Mouse (Mus musculus) neural tube, embryonic 11.5 days (tissue): ENCODE measurements around the gene Adgrg3. TPM values are rescaled to one million over a fixed set of nuclear protein-coding genes. Genes with fewer than 3 reads are reported as not detected.
A peak's percentile ranks its signal among the peaks of the same experiment; 100 is the strongest.

Experiments used
- ATAC-seq: fragments of 200-750 bp; cut with Nextera tagmentation; 2 replicates; pipeline ENCODE4 v1.8.0; 2017; ENCODE audit warnings: moderate number of reproducible peaks, mild to moderate bottlenecking, moderate TSS enrichment, moderate library complexity; ENCODE audit not compliant: insufficient read depth, low FRiP score, low TSS enrichment
- DNase-seq: peaks from one replicate; pipeline ENCODE4 v3.0.0-alpha.2; 2015; ENCODE audit warnings: low spot score
- H3K27ac ChIP-seq: fragments of 300-500 bp; sonication (generic); 2 replicates; pipeline ENCODE4 v1.5.1; 2014; ENCODE audit warnings: low read depth, mild to moderate bottlenecking, low read length
- H3K27me3 ChIP-seq: fragments of 300-500 bp; sonication (generic); 2 replicates; pipeline ENCODE4 v1.6.1; 2014; ENCODE audit warnings: mild to moderate bottlenecking, low read length, mixed read lengths; ENCODE audit not compliant: control insufficient read depth, insufficient read depth
- H3K36me3 ChIP-seq: fragments of 300-500 bp; sonication (generic); 2 replicates; pipeline ENCODE4 v1.6.1; 2014; ENCODE audit warnings: mild to moderate bottlenecking, low read length, moderate library complexity, mixed read lengths; ENCODE audit not compliant: control insufficient read depth, insufficient read depth
- H3K4me1 ChIP-seq: fragments of 300-500 bp; sonication (generic); 2 replicates; pipeline ENCODE4 v1.6.1; 2014; ENCODE audit warnings: low read length, mixed read lengths; ENCODE audit not compliant: control insufficient read depth, insufficient read depth
- H3K4me2 ChIP-seq: fragments of 300-500 bp; sonication (generic); 2 replicates; pipeline ENCODE4 v1.6.1; 2014; ENCODE audit warnings: low read depth, mild to moderate bottlenecking, moderate library complexity
- H3K4me3 ChIP-seq: fragments of 300-500 bp; sonication (generic); 2 replicates; pipeline ENCODE4 v1.5.1; 2014; ENCODE audit warnings: low read depth, low read length
- H3K9ac ChIP-seq: fragments of 300-500 bp; sonication (generic); 2 replicates; pipeline ENCODE4 v1.6.1; 2014; ENCODE audit warnings: mild to moderate bottlenecking, low read length
- H3K9me3 ChIP-seq: fragments of 300-500 bp; sonication (generic); 2 replicates; pipeline ENCODE4 v1.6.1; 2016; ENCODE audit warnings: low read length; ENCODE audit not compliant: control insufficient read depth
- WGBS: fragments of 180-500 bp; shearing (Covaris S2); extraction: QIAGEN DNeasy Blood & Tissue Kit; methylation state at CpG from one replicate; pipeline ENCODE4 v1.1.7; 2014; 5-methylcytosine and 5-hydroxymethylcytosine counted together
- polyA plus RNA-seq: library from polyadenylated mRNA; unstranded; fragments of >200 nt; fragmentation: Nextera tagmentation; extraction: Ambion mirVana; gene quantifications from 2 replicates; pipeline ENCODE4 v1.2.1, GENCODE M21; 2014

Adgrg3 gene
- polyA plus RNA-seq: 3.5 and 4.1 TPM in 2 replicates

DNA sequence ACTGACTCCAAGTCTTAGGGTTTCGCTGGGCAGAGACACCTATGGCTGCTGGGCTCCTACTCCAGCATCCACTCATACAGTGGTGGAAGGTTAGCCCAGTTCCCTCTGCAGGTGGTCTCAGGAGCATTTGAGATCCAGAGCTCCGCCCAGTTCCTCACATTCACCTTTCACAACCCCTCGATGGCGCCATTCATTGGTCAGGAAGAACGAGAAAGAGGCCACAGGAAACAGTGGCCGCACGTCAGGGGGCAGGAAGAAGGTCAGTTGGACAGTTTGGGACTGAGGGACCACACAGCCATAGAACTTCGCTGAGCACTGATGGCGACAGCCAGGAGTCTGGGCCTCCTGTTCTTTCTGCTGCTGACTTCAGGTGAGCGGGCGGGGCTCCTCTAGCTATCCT lies at the start of gene Adgrg3:
Gene Adgrg3, plus strand, starts transcription at position 242 of the 400 bp plus-strand sequence.
- no peaks in the 10 kb centered on the region for H3K9me3 ChIP-seq
- H3K4me1 ChIP-seq: no peaks in the 10 kb centered on the region
- ATAC-seq: no peak
- H3K36me3 ChIP-seq: peaks cover 7% of the 10 kb centered on the region
- no peaks in the 10 kb centered on the region for H3K27me3 ChIP-seq
- WGBS: 76% methylated on average over 11 of the region's 11 CpGs
- DNase-seq: no peak
- no peak within 1 kb of the TSS for H3K9ac ChIP-seq
- no peak within 1 kb of the TSS for H3K4me2 ChIP-seq
- H3K27ac ChIP-seq: no peak within 1 kb of the TSS
- H3K4me3 ChIP-seq: no peak within 1 kb of the TSS

DNA sequence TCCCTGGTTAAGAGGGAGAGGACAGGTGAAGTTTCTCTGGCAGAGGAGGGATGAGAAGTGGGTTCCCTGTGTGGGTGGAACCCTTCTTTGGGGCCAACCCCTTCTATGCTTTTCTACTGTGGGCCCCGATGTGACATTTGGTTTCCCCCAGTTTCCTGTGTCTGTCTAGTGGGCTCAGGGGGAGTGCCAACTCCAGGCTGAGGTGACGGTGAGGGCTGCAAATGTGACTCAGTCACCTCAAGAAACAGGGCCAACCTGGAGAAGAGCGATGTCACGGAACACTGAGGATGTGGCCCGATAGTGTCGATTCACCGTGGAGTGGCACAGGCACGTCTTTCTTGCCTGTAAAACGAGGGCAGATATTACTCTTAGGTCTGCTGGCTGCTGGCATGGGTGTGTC lies 44.2 kb upstream of the Adgrg3 start:
- no peaks in the 10 kb centered on the region for H3K9me3 ChIP-seq
- no peak overlapping the region for H3K4me3 ChIP-seq
- peaks cover 11% of the 10 kb centered on the region for H3K4me1 ChIP-seq
- no peak overlapping the region for H3K9ac ChIP-seq
- H3K36me3 ChIP-seq: no peaks in the 10 kb centered on the region
- no peak overlapping the region for H3K4me2 ChIP-seq
- DNase-seq (no peak), ATAC-seq (no peak)
- H3K27ac ChIP-seq: no peak overlapping the region
- H3K27me3 ChIP-seq: 0 out of 2 replicates have a peak, but pooled peaks cover 5% of the 10 kb centered on the region
- 87% methylated on average over 9 of the region's 9 CpGs for WGBS

DNA sequence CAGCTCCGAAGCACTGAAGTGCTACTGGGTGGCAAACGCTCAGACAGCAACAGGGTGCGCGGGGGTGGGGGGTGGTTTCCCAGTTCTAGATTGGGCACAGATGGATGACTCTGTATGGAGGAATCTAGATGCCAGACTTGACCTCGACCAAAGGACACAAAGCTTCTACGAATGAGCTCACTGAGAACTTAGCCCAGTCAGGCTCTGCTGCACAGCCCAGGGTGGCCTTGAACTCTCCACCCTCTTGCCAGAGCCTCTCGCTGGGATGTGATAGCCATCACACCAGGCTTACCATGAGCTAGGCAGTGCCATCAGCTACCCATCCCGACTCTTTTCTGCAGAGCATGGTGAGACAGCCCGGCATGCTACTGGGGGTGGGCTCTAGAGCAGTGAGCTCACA lies 43.7 kb upstream of the Adgrg3 start:
- ATAC-seq: no peak
- 90% methylated on average over 9 of the region's 9 CpGs for WGBS
- no peaks in the 10 kb centered on the region for H3K9me3 ChIP-seq
- H3K36me3 ChIP-seq: no peaks in the 10 kb centered on the region
- no peak overlapping the region for H3K27ac ChIP-seq
- DNase-seq: no peak
- H3K4me3 ChIP-seq: no peak overlapping the region
- 0 out of 2 replicates have a peak, but pooled peaks cover 5% of the 10 kb centered on the region for H3K27me3 ChIP-seq
- H3K4me1 ChIP-seq: peaks cover 16% of the 10 kb centered on the region
- H3K9ac ChIP-seq: no peak overlapping the region
- H3K4me2 ChIP-seq: no peak overlapping the region

DNA sequence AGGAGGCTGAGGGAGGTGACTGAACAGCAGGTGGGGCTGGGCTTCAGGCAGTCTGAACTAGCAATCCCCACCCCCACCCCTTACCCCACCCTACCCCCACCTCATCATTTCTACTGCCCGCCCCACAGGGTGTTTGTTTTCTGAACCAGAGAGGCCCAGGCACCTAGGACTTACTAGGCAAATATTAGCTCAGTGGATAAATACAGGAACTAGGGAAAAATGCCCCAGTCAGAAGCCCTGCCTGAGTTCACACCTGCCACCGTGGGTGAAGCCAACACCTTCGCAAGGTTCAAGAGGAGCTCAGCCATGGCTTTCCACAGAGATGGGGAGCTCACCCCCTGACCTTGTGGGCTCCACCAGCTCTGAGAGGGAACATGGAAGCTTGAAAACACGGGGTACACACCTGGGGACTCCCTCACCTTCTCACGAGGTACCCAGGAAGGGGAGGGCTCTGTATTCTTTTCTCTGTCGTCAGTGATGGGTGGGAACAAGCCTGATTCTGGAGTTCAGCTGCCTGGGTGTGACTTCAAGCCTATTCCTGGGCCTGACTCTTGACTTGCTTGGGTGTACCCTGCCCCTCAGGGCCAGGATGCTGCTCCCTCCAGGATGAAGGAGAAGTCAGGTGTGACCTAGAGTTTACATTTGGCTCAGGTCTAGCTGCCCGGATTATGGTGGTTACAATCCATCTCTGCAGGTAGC lies 42.9 kb upstream of the Adgrg3 start, which contains the start of gene Adgrg1:
Gene Adgrg1, plus strand, starts transcription at position 285 of the 699 bp plus-strand sequence.
- WGBS: 48% methylated on average over 7 of the region's 7 CpGs
- ATAC-seq: no peak
- no peak for DNase-seq

DNA sequence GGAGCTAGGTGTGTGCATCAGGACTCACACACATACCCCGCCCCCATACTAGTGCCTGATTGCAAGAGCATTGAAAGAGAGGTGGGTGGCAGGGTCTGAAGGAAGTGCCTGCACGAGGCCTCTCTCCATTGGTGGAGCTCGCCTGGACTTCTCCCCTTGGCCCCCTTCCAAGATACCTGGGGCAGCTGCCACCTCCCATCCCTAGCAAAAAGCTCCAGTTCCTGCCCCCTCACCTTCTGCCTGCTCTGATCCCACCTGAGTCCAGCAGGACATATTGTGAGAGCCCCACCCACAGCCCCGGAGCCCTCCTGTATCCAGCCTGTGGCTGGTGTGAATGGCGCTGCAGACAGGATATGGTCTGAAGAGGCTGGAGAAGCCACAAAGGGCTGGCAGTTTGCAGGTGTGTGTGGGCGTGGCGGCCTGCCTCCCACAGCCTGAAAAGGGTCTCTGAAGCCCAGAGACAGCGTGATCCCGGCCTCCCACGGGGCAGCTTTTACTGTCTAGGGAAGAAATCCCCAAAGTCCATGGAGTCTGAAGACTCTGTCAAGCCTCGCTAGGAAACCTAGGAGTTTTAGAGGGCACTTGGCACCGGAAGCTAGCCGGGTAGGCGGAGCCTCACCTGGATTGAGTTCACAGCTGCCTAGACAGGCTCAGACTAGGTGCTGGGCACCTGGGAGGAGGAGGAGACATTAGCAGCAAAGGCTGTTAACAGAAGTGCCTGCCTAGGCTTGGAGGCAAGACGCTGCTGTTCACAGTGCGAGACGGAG lies 40.7 kb upstream of the Adgrg3 start:
- ATAC-seq (no peak), DNase-seq (no peak)
- Histone ChIP-seq H3K4me3 (no peak overlapping the region), H3K4me2 (peak overlapping the region; percentile 12; the same call in 1 of the 2 replicates), H3K9ac (peak overlapping the region; percentile 18; the same call in 1 of the 2 replicates), H3K4me1 (peaks cover 16% of the 10 kb centered on the region), H3K36me3 (no peaks in the 10 kb centered on the region), H3K9me3 (no peaks in the 10 kb centered on the region), H3K27ac (no peak overlapping the region), H3K27me3 (0 out of 2 replicates have a peak, but pooled peaks cover 5% of the 10 kb centered on the region)
- WGBS: 14% methylated on average over 17 of the region's 17 CpGs

More for the DNA sequence above, 42.9 kb upstream of the Adgrg3 start, which contains the start of gene Adgrg1:
- H3K9me3 ChIP-seq: no peaks in the 10 kb centered on the region
- no peak within 1 kb of the TSS for H3K4me3 ChIP-seq
- H3K36me3 ChIP-seq: no peaks in the 10 kb centered on the region
- H3K4me1 ChIP-seq: peaks cover 16% of the 10 kb centered on the region
- H3K4me2 ChIP-seq: no peak within 1 kb of the TSS
- H3K27ac ChIP-seq: no peak within 1 kb of the TSS
- 0 out of 2 replicates have a peak, but pooled peaks cover 5% of the 10 kb centered on the region for H3K27me3 ChIP-seq
- no peak within 1 kb of the TSS for H3K9ac ChIP-seq

DNA sequence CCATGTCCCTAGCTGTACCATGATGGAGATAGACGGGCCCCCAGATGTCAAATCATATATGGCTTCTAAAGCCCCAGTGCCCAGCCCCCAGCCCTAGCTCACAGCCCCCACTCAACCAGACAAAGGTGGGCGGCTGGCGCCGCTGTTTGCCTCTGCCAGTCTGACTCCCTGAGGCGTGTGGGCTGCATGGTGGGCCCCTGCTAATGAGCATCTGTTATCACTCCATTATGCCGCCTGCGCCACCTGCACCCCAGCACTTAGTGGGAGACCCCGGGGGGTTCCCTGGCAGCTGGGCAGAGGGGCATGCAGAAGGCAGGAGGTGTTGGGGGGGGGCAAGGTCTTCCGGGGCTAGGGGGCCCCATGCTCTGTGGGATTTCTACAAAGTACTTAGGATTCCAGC lies 39.4 kb upstream of the Adgrg3 start:
- Histone ChIP-seq H3K27ac (no peak overlapping the region), H3K9me3 (no peaks in the 10 kb centered on the region), H3K4me2 (no peak overlapping the region), H3K9ac (no peak overlapping the region; the same call in 1 of the 2 replicates), H3K36me3 (no peaks in the 10 kb centered on the region), H3K4me3 (no peak overlapping the region), H3K27me3 (0 out of 2 replicates have a peak, but pooled peaks cover 5% of the 10 kb centered on the region), H3K4me1 (peaks cover 16% of the 10 kb centered on the region)
- WGBS: 36% methylated on average over 9 of the region's 9 CpGs
- ATAC-seq (peak; percentile 67), DNase-seq (peak; percentile 53)

DNA sequence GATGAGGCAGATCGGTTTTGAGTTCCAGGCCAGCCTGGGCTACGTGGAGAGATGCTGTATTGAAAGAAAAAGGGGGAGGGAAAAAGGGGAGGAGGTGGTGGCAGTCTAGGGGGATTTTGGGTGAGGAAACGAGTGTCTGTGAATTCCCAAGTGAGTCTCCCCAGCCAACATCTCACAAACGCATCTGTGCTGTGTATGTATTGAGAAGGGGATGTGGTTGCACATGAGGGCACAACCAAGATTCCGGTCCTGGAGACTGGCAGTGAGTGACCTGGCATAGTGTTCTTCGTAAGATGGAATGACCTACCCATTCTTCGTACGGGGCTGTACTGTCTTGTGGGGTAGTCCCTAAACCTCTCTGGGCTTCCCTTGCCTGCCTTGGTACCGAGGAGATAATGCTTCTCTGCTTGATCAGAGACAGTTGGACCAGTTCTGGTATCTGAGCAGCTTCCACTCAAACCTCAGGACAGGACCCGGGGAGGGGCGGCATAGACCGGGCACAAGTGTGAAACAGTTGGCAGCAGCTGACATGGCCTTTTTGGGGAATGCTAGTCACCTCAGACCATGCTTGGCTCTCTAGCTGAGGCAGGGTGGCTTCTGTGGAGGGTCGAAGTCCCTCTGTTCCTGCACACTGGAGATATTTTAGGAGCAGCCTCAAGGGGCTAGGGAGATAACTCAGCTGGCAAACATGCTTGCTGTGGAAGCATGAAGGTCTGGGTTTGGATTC lies 38.7 kb upstream of the Adgrg3 start:
- DNase-seq (no peak), ATAC-seq (no peak)
- H3K36me3 ChIP-seq: no peaks in the 10 kb centered on the region
- H3K27me3 ChIP-seq: 0 out of 2 replicates have a peak, but pooled peaks cover 5% of the 10 kb centered on the region
- H3K4me3 ChIP-seq: no peak overlapping the region
- H3K4me2 ChIP-seq: no peak overlapping the region
- no peak overlapping the region for H3K27ac ChIP-seq
- 75% methylated on average over 13 of the region's 13 CpGs for WGBS
- H3K4me1 ChIP-seq: peaks cover 19% of the 10 kb centered on the region
- H3K9me3 ChIP-seq: no peaks in the 10 kb centered on the region
- H3K9ac ChIP-seq: no peak overlapping the region

DNA sequence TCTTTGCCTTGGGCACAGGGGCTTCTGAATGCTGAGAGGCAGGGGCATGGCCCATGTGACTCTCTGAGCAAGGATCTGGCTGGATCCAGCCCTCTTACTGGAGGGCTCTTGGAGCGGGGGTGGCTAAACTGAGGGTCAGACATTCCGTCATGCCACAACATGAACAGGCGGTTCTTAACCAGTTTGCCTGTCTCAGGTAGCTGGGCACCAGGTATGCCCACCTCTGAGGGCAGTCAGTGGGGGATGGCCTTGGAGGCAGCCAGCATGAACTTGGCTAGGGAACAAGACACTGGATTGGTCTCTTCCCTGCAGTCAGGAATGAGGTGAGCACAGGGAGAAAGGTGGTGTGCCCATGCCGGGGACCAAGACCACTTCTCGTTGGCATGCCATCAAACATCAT lies 37.3 kb upstream of the Adgrg3 start:
- Histone ChIP-seq H3K9me3 (no peaks in the 10 kb centered on the region), H3K27me3 (0 out of 2 replicates have a peak, but pooled peaks cover 5% of the 10 kb centered on the region), H3K4me3 (no peak overlapping the region), H3K4me2 (no peak overlapping the region), H3K36me3 (no peaks in the 10 kb centered on the region), H3K9ac (no peak overlapping the region), H3K4me1 (peaks cover 27% of the 10 kb centered on the region), H3K27ac (no peak overlapping the region)
- no peak for DNase-seq
- 90% methylated on average over 5 of the region's 5 CpGs for WGBS
- no peak for ATAC-seq
